Mouse (Mus musculus): ENCODE measurements around the gene Lrit2.

Gene Lrit2

GRCm38 (mm10) chr14:37067629-37068028 is at the start of gene Lrit2:
Lrit2 (plus strand) TSS chr14:37067929.
- no peak for DNase-seq (ENCODE audit: low spot score)

- no peak for DNase-seq (ENCODE audit: low spot score)
Observed at GRCm38 (mm10) chr14:37027248-37027933, 40.3 kb upstream of the Lrit2 start.

- DNase-seq (ENCODE audit: low spot score): no peak
Observed at GRCm38 (mm10) chr14:37027951-37028350, 39.8 kb upstream of the Lrit2 start.

GRCm38 (mm10) chr14:37028555-37028954 is 39.2 kb upstream of the Lrit2 start:
- DNase-seq (ENCODE audit: low spot score): no peak

- DNase-seq (ENCODE audit: low spot score): no peak
Observed at GRCm38 (mm10) chr14:37032481-37033104, 35.1 kb upstream of the Lrit2 start.

GRCm38 (mm10) chr14:37033241-37033640 is 34.5 kb upstream of the Lrit2 start:
- DNase-seq (ENCODE audit: low spot score): peak; percentile 70

- no peak for DNase-seq (ENCODE audit: low spot score)
Observed at GRCm38 (mm10) chr14:37034432-37034831, 33.3 kb upstream of the Lrit2 start.

- DNase-seq (ENCODE audit: low spot score): no peak
Observed at GRCm38 (mm10) chr14:37048914-37049410, 18.8 kb upstream of the Lrit2 start, which contains the start of gene Rgr. Rgr (minus strand) TSS chr14:37048964.

GRCm38 (mm10) chr14:37064849-37065248 is 2.9 kb upstream of the Lrit2 start:
- no peak for DNase-seq (ENCODE audit: low spot score)

GRCm38 (mm10) chr14:37066636-37067035 is 1.1 kb upstream of the Lrit2 start:
- DNase-seq (ENCODE audit: low spot score): peak; percentile 29

- no peak for DNase-seq (ENCODE audit: low spot score)
Observed at GRCm38 (mm10) chr14:37068516-37068915, 787 bp downstream of the Lrit2 start.

GRCm38 (mm10) chr14:37080724-37081123 is 13.0 kb downstream of the Lrit2 start:
- no peak for DNase-seq (ENCODE audit: low spot score)

- no peak for DNase-seq (ENCODE audit: low spot score)
Observed at GRCm38 (mm10) chr14:37083755-37084154, 16.0 kb downstream of the Lrit2 start.

GRCm38 (mm10) chr14:37094436-37094835 is 26.7 kb downstream of the Lrit2 start:
- DNase-seq (ENCODE audit: low spot score): no peak

GRCm38 (mm10) chr14:37095556-37095955 is 27.8 kb downstream of the Lrit2 start:
- no peak for DNase-seq (ENCODE audit: low spot score)

GRCm38 (mm10) chr14:37097956-37098530 is 30.3 kb downstream of the Lrit2 start, which contains the start of gene Cdhr1:
Cdhr1 (minus strand) TSS chr14:37098347.
- peak; percentile 17 for DNase-seq (ENCODE audit: low spot score)

GRCm38 (mm10) chr14:37101531-37101930 is 33.8 kb downstream of the Lrit2 start:
- no peak for DNase-seq (ENCODE audit: low spot score)

- no peak for DNase-seq (ENCODE audit: low spot score)
Observed at GRCm38 (mm10) chr14:37102484-37102883, 34.8 kb downstream of the Lrit2 start.

- no peak for DNase-seq (ENCODE audit: low spot score)
Observed at GRCm38 (mm10) chr14:37104747-37105146, 37.0 kb downstream of the Lrit2 start.

GRCm38 (mm10) chr14:37105846-37106245 is 38.1 kb downstream of the Lrit2 start:
- peak; percentile 15 for DNase-seq (ENCODE audit: low spot score)

GRCm38 (mm10) chr14:37109460-37109859 is 41.7 kb downstream of the Lrit2 start:
- no peak for DNase-seq (ENCODE audit: low spot score)

- DNase-seq (ENCODE audit: low spot score): no peak
Observed at GRCm38 (mm10) chr14:37109975-37110374, 42.2 kb downstream of the Lrit2 start.

- no peak for DNase-seq (ENCODE audit: low spot score)
Observed at GRCm38 (mm10) chr14:37110456-37110855, 42.7 kb downstream of the Lrit2 start.

All from left cerebral cortex, adult 11 months (tissue).